Mouse (Mus musculus) ovary, postnatal 36 days (tissue): ENCODE measurements around the gene Tmem203.

Source experiments
- DNase-seq: peaks from one replicate; pipeline ENCODE4 v3.0.0; 2022; ENCODE audit warnings: low spot score, mixed read lengths

The Tmem203 gene

DNA sequence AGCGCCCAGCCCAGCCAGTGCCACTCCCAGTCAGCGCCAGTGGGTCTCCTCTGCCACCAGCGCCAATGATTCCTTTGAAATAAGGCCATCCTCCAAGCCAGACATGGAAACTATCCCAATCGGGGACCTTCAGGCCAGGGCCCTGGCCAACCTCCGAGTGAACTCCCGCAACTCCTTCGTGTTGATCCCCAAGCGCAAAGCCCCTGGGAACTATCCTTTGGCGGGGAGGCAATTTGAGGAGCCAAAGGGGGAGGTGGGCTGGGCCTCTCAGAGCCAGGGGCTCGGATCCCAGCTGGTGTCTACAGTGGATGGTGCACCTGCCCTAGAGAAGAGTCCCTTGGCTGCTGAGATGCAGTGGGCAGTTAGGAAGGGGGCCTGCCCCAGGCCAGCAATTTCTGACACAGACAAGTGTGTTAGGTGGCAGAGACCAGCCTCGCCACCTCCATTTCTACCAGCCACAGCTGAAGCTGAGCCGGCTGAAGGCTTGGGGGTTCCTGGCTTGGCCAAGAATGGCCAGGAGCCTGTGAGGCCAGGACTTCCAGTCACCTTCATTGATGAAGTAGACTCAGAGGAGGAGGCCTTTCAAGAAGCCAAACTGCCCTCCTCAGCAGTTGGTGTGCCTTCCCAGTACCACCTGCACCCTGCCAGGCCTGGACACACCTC is 8.5 kb downstream of the Tmem203 start:
- no peak for DNase-seq

DNA sequence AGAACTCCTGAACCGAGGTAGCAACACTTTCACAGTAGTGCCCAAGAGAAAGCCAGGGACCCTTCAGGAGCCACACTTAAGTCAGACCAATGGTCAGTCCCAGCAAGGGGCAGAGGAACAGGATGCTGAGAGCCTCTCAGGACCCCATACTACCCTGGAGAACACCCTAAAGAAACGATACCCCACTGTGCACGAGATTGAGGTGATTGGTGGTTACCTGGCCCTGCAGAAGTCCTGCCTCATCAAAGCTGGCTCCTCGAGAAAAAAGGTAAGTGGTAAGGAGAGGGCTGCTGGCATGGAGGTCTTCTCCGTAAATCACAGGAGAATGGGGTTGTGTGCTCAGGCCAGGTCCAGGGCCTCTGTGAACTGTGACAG is 9.0 kb downstream of the Tmem203 start:
- no peak for DNase-seq

GRCm38 (mm10) chr2:25264851-25265250 is 9.6 kb downstream of the Tmem203 start:
- no peak for DNase-seq

DNA sequence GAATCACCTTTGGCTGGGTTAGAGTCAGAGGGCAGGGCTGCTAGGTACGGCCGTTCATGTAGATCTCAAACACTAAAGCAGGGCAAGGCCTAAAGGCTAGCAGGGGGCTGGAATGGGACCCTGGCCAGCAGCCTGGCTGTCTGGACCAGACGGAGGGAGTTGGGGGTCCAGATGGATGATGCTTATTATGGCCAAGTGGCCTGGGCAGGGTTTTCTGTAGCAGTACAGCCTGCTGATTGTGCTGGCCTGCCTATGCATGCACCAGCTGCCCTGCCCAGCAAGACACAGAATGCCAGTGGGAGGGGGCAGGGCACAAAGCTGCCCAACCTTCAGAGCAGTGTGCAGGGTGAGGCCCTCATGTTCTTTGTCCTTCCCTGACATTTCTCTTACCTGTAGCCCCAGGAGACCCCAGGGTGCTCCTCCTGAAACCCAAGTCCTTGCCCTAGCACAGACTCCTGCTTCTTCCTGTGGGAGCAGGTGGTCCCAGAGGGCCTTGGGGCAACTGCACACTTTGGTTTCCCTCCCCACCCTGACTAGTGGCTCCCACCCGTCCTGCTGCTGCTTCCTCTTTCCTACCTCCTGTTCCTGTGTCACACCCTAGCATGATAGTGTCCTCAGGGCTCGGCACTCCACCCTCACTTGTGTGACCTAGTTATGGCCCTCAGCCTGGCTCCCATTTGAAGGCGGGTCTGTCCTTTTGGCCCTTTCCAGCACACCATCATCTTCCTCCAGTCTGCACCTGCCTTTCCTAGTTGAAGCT is 10.8 kb downstream of the Tmem203 start:
- no peak for DNase-seq

- DNase-seq = peak; percentile 56
These were observed 11.5 kb downstream of the Tmem203 start for GRCm38 (mm10) chr2:25266720-25267119.

GRCm38 (mm10) chr2:25267241-25267640 is 12.0 kb downstream of the Tmem203 start:
- DNase-seq = no peak

DNA sequence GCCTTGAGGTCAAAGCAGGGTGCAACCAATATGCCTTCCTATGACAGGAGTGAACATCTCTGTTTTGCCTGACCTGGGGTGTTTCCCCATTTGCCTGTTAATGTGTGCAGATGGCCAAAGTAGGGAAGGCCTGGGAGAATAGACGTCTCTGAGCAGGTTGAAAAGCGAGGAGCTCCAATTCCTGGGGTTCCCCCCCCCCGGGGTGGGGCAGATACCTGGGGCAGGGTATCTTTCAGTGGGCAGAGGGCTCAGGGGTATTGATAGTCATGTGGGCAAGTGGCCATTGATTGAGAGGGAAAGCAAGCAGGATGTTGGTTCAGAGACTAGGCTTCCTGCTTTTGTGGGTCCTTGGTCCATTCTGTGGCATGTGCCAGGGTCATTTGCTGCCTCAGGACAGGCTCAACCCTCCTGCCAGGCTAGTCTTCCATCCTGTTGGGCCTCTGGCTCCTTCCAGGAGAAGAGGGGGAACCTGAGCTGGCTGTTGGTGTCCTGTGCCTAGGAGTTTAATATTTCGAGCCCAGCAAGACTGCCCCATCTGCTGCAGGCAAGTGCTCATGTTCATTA is 12.6 kb downstream of the Tmem203 start:
- DNase-seq = no peak

DNA sequence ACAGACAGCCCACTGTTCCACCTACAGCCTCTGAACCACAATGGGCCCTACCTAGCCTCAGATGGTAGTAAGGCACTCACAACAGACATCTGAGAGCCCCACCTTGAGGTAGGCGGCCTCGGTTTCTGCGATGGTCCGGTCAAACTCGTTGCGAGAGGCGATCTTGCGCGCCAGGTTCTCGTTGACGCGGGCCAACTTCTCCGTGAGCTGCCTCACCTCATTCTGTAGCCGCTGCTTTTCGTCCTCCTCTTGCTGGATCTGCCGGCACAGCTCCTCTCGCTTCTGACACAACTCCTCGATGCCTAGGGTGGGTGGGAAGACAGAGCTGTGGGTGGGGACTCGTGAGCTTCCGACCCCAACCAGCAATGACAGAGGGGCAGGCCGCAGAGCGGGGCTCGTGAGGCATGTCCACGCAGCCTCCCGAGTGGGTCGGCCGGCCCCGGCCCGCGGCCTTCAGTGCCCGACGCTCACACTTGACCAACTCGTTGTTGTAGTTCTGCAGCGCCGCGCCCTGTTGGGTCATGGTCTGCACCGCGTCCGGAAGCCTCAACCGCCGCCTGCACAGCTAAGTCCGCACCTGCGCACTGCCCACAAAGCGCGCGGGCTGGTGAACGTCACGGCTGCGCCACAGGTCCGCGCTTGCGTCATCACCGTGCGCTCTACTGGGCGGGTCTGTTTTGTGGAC is 16.7 kb downstream of the Tmem203 start, which contains the start of the genes Ssna1 and Anapc2:
TSS of gene Ssna1 (minus strand) at position 612 of the 685 bp plus-strand sequence.
TSS of gene Anapc2 (plus strand) at position 652 of the 685 bp plus-strand sequence.
- DNase-seq = peak; percentile 97

DNA sequence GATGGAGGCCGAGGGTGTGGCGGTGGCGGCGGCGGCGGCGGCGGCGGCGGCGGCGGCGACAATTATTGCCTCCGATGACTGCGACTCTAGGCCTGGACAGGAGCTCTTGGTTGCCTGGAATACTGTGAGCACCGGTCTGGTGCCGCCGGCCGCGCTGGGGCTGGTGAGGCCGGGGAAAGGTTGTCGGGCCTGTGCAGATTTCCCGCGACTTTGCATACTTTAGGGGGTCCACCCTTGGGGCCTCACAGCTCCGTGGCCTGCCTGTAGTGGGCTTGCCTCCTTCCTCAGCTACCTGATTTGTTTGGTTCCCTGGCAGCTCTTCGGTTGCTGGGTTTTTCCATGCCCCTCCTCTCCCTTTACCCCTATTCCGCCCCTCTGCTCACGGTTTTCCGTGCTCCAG is 17.3 kb downstream of the Tmem203 start:
- DNase-seq = no peak

DNA sequence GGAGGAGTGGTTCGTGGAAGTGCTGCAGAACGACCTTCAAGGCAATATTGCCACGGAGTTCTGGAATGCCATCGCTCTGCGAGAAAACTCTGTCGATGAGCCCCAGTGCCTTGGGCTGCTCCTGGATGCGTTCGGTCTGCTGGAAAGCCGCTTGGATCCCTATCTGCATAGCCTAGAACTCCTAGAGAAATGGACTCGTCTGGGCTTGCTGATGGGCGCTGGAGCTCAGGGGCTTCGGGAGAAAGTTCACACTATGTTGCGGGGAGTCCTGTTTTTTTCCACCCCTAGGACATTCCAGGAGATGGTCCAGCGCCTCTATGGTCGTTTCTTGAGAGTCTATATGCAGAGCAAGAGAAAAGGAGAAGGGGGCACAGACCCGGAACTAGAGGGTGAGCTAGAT is 17.8 kb downstream of the Tmem203 start:
- peak; percentile 3 for DNase-seq

DNA sequence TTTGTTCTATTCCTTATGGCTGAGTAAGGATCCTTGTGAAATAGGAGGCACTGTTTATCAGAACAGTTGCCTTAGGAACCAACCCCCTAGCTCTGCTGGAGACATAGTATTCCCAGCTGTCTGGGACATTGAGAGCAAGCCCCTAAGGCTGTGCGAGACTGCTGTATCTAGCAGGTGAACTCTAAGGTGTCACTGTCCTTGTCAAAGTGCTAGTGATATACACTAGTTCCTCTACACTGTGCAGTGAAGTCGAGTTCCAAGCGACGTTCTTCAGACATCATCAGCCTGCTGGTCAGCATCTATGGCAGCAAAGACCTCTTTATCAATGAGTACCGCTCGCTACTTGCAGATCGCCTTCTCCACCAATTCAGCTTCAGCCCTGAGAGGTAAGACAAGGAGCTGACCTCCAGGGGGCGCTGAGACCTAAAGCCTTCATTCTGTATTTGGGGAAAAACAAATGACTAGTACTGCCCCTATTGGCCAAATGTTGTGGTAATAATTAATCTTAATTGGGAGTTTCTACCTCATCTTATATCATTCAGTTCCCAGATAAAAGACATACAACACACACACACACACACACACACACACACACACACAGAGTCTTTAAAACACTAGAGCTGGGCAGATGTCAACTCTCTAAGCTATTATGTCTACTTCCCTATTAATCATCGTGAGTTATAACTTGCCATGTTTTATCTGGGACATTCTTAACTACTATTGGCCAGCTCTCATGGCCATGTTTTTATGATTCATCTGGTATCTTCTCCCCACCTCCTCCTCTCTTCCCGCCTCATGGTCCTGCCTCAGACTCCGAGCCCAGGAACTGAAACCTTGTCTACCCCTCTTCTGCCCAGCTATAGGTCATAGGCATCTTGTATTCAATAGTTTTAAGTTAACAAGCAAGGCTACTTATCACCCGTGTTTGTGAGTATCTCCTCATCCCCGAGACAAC is 24.0 kb downstream of the Tmem203 start:
- peak; percentile 75 for DNase-seq

DNA sequence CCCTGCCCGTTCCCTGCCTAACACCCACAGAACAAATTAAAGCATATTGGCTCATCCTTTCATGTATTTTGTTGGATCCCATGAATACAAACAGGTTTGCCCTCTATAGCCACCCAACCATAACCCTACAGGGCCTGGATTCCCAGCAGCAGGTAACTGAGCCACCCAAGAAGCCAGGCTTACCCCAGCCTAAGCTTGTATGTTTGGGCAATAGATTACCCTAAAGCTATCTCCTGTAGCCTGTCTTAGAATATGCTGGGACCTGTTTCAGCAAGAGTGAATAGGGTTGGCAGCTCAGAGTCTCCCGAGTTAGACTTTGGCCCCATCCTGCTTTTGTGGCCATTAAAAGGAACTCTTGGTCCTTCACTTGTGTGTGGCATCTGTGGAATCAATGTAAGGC is 30.3 kb downstream of the Tmem203 start:
- no peak for DNase-seq

DNA sequence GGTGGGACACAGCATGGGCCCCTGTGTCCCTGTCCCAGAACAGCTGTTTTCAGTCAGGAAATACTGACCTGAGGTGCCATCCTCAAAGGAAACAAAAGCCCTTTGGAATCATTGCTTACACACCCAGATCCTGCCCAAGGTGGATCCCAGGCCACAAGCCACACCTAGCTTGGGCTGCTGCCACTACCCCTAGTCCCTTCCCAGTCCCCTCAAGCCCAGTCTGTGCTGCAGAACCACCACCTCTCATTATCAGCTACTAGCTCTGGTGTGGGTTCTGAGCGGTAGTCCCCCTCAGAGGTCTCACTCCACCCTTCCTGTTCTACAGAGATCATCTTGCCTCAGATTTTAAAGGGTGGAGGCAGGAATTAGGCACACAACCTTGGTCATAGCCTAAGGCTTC is 31.1 kb downstream of the Tmem203 start:
- peak; percentile 5 for DNase-seq

DNA sequence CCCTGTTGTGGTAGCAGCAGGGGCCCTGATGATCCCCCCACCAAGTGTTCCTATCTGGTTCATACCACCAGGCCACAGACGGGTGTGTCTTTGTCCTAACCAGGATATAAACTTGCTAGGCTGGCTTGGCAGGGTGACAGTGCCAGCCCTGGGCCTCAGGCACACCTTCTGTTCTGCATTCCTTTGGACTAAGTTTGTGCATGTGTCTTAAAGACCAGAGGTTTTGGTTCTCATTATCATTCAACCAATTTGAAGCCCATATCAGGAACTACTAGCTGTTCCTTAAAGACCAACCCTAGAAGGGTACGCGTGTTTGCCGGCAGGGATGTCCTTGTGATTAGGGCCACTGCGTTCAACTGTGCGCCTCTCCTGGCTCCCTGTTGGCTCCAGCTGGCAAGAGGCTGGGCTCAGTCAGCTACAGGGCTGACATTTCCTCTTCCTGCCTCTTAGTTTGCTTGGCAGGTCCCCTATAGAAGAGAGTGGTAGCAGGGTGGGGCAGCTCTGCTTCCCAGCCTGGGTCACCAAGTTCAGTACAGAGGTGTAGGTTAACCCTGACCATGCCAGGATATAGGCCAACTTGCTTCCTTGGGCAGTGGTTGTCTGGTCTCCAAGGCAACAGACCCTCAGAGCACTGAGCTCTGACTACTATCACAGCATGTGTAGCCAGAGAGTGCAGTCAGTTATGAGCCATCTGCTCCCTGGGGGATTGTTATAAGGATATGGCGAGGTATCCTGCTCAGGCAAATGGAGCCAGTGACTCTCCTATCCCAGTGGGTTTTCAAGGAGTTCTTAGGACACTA is 31.8 kb downstream of the Tmem203 start:
- DNase-seq = peak; percentile 29

DNA sequence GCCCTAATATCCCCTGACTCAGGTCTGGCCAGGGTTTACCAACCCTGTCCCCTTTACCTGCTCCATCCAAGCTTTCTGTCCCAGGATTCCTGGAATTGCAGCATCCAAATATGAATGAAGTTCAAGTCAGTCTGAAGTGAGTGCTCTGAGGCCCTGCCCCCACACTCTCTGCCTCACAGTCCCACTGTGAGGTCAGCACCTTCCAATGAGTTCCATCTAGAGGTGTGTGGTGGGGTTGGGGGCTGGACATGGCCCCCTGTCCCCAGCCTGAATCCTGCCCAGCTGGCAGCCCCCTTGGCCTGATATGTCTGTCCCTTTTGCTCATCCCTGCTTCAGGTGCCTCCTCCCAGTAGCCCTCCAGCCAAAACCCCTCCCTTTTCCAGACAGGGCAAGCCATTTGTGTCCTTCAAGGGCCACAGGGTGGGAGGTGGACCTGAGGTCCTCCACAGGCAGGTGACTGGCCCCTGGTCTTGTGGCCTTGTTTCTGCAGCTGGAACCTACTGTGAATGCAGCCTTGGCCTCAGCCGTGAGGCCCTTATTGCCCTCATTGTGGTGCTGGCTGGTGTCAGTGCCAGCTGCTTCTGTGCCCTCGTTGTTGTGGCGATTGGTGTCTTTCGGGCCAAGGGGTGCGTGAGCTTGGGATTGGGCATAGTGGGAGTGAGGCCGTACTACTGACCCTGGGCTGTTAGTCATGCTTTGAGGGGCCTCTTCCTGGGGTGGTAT is 32.8 kb downstream of the Tmem203 start, which contains the start of gene Tmem210:
TSS of gene Tmem210 (plus strand) at position 219 of the 723 bp plus-strand sequence.
- DNase-seq = no peak

- no peak for DNase-seq
These were observed 33.6 kb downstream of the Tmem203 start for GRCm38 (mm10) chr2:25288734-25289345.

GRCm38 (mm10) chr2:25289651-25290050 is 34.4 kb downstream of the Tmem203 start, which contains the start of gene Lrrc26:
Gene Lrrc26, plus strand, starts transcription at chr2:25289915.
- peak; percentile 53 for DNase-seq

DNA sequence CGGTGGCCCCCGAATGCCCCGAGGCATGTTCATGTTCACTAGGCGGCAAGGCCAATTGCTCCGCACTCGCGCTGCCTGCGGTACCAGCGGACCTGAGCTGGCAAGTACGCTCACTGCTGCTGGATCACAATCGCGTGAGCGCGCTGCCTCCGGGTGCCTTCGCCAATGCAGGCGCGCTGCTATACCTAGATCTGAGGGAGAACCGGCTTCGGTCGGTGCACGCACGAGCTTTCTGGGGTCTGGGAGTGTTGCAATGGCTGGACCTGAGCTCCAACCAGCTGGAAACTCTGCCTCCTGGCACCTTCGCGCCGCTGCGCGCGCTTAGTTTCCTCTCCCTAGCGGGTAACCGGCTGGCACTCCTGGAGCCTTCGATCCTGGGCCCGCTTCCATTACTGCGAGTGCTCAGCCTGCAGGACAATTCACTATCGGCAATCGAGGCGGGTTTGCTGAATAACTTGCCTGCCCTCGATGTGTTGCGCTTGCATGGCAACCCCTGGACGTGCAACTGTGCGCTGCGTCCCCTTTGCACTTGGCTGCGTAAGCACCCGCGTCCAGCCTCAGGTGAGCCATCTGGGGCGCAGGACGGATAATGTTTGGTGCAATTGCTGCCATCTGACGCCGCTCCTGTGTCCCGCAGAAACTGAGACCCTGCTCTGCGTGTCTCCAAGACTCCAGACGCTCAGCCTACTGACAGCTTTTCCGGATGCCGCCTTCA is 35.0 kb downstream of the Tmem203 start:
- DNase-seq = no peak

DNA sequence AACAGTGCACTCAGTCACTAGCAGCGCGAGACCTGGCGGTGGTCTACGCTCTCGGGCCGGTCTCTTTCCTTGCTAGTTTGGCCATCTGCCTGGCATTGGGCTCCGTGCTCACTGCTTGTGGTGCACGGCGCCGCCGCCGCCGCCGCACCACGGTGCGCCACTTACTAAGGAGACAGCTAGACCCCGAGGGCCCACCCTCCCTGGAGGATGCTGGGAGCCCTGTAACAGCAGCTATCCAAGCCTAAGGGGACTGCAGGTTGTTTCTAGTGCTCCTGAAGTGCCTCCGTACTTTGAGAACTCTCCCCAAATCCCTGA is 35.5 kb downstream of the Tmem203 start:
- DNase-seq = no peak
